Mouse (Mus musculus) hindlimb bud, embryonic 11.5 days (tissue): ENCODE data around the gene Naa40.
A peak's percentile ranks its signal among the peaks of the same experiment; 100 is the strongest.

Experiments
- DNase-seq: peaks from one replicate; pipeline ENCODE4 v3.0.0-alpha.2; 2012; ENCODE audit warnings: low read depth, low spot score; ENCODE audit errors: extremely low spot score

Gene Naa40

GRCm38 (mm10) chr19:7217162-7217925 is 23.6 kb downstream of the Naa40 start, which contains the start of gene Cox8a:
Gene Cox8a (minus strand): TSS chr19:7217616.
- DNase-seq = peak; percentile 95

DNA sequence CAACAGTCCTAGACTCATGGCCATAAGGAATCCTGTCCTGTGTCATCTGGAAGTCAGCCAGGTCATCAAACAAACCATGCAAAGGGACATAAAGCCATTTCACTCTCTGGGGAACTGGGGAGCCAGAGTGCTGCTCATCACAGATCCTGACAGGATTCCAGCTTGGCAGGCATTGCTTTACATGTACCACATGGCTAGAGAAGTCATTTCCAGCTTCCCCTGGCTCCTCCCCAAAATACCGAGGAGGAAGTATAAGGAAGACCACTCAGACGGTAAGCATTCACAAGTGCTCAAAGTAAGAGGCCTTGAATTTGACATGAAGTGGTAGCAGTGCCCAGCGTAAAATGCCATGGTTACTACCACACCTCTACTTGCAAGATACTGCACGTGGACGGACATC is 26.5 kb downstream of the Naa40 start:
- DNase-seq = no peak

GRCm38 (mm10) chr19:7213010-7213409 is 28.0 kb downstream of the Naa40 start:
- DNase-seq = no peak

- DNase-seq = no peak
Observed at GRCm38 (mm10) chr19:7212216-7212615, 28.8 kb downstream of the Naa40 start.

DNA sequence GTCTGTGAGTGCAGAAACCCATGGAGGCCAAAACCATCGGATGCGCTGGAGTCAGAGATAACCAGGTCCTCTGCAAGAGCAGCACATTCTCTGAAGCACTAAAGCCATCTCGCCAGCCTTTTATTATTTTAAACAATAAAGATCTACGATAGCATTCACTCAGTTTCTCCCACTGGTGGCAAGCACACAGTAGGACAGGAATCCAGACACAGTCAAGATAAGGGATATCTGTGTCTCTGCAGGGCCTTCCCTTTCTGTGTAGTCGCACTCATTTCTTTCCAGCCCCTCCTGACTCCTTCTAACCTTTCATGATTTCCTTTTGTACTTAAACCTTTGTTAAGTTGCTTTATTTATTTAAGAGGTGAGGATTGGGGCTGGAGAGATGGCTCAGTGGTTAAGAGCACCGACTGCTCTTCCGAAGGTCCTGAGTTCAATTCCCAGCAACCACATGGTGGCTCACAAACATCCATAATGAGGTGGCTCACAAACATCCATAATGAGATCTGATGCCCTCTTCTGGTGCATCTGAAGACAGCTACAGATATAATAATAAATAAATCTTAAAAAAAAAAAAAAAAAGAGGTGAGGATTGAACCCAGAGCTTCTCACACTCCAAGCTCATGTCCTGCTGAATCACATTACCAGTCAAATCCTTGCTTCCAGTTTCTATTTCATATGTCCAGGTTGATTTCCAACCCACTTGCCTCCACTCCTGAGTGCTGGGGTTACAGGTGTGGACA is 30.9 kb downstream of the Naa40 start:
- no peak for DNase-seq

DNA sequence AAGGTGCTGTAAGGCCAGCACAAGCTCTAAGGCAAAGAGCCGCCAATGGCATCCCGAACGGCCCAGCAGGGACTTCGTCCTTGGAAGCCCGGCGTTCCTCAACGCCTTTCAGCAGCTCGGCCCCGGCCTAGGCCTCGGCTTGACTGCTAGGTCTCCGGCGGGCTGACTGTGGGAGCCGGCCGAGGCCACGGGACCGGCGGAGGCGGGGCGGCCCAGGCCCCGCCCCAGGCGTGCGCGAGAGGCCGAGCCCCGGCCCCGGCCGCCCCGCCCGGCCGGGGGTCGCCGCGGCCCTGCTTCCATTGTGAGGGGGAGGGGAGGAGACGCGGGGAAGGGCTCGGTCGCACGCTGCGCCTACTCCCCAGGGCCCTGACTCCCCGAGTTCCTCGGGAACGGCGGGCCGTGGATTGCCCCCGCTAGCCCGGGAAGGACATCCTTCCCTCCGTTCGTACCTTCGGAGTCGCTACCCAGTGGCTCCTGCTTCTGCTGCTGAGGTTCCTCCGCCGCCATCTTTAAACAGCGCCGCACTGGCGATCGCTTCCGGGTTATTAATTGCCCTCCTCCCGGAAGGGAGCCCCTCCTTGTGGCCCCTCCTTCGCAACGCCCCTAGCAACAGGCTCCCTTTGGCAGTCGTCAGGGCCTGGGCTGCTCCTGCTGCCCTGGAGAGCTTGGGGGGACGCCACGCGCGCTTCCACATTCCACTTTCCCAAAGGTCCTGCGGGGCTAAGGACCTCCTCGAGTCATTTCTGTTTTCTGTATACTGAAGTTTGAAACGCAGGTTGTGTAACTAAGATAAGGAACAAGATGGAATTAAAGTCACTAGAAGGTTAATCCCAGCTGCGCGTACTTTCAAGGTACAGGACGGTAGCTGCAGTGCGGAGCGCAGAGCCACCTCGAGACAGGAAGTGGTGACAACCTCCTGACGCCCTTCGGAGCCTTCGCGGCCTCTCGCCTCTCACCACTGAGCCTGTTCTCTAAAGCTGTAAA is 34.9 kb downstream of the Naa40 start, which contains the start of gene Otub1:
Gene Otub1, minus strand, starts transcription at position 564 of the 984 bp plus-strand sequence.
- peak; percentile 89 for DNase-seq

DNA sequence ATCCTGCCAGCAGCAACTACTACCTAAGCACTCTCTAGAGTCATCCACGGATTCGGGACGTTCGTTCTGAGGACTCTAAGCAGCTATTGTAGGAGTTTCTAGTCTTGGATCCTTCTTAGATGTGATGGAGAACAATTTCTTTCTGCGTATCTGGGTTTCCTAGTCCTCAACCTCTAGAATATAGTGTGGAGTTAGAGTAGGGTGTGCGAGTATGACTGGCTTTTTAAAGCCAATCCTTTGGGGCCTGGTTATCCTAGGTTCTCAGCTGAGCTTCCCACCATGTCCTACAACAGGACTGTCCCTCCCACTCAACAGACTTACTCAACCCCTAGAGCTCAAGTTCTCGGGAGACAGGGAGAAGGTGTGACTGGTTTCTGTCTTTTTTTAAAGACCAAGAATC is 35.7 kb downstream of the Naa40 start:
- DNase-seq = no peak

DNA sequence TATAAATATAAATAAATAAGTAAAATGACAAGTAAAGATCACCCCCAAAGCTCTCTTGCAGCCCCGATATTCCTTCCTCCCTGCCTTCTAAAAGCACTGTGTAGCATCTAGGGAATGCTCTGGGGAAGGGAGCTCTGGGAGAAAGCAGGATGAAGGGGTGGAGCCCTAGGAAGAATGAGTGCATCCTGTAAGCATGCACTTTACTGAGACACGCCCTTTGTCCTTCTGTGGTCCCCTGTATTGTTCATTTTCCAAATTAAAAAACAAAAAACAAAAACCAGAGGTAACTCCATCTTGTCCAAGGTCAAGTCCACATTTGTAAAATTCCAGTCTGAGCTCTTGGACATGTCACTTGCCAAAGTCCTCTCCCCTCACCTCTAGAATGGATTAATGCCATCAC is 36.1 kb downstream of the Naa40 start:
- DNase-seq = no peak

GRCm38 (mm10) chr19:7200427-7200826 is 40.6 kb downstream of the Naa40 start:
- no peak for DNase-seq

- DNase-seq = no peak
Observed at GRCm38 (mm10) chr19:7199089-7199488, 41.9 kb downstream of the Naa40 start.

- no peak for DNase-seq
Observed at GRCm38 (mm10) chr19:7197445-7197844, 43.5 kb downstream of the Naa40 start.

DNA sequence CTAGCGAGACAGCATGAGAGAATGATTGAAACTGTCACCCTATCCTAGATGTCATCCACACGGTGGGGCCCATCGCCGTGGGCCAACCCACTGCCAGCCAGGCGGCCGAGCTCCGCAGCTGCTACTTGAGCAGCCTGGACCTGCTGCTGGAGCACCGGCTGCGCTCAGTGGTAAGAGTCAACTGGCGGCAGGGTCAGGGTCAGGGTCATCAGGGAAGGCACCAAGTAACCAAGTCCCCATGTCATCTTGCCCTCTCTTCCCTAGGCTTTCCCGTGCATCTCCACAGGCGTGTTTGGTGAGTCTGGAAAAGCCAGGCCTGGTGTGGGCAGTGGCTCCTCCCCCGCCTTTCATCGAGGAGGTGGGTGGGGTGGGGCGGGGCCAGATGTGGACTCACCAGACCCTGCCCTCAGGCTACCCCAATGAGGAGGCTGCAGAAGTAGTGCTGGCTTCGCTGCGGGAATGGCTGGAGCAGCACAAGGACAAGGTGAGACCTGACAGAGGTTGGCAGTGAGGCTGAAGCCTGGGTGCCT is 44.2 kb downstream of the Naa40 start:
- DNase-seq = no peak

GRCm38 (mm10) chr19:7195900-7196728 is 44.9 kb downstream of the Naa40 start:
- DNase-seq = no peak

GRCm38 (mm10) chr19:7192561-7192967 is 48.4 kb downstream of the Naa40 start:
- DNase-seq = no peak

DNA sequence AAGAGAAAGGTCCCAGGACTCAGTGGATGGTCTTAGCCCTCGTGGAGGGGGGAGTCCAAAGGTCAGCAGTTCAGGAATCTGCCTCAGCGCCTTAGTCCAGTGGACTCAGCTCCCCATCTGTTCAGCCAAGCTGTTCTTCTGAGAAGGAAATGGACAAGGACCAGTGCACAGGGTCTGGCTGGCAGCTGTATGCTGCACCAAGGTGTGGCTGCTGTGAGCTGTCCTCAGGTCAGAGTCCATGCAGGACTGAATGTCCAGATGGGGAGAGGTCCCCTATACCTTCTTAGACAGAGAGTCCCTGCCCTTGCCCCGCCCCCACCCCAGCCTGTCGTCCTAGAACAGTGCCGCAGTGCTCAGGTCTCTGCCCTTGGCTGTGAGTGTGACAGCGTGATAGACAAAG is 49.3 kb downstream of the Naa40 start:
- DNase-seq = no peak

- DNase-seq = no peak
Observed at GRCm38 (mm10) chr19:7190986-7191385, 50.0 kb downstream of the Naa40 start.

GRCm38 (mm10) chr19:7189026-7189425 is 52.0 kb downstream of the Naa40 start:
- no peak for DNase-seq

DNA sequence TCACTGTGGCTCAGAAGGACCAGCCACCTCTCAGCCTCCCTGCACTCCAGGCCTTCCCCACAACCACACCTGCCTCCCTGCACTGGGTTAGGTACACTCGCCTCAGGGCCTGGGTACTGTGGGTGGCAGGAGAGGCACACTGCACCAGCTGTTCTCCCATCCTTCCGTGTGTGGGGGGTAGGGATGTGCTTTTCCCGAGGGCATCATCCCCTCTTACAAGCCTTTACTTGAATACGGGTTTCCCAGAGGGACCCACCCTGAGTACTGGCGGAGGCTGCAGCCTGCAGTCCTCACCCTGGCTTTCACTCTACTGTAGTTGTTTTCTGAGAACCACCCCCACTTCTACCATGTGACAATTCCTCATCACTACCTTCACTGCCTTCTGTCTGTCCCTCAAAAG is 53.8 kb downstream of the Naa40 start:
- no peak for DNase-seq

- no peak for DNase-seq
Observed at GRCm38 (mm10) chr19:7185715-7186291, 55.2 kb downstream of the Naa40 start.

- no peak for DNase-seq
Observed at GRCm38 (mm10) chr19:7185059-7185458, 55.9 kb downstream of the Naa40 start.
